Mouse (Mus musculus) liver, embryonic 12.5 days (tissue): ENCODE results near the gene Cramp1l. TPM values are rescaled to one million over a fixed set of nuclear protein-coding genes. Genes with fewer than 3 reads are reported as not detected.

Experiments used
- ATAC-seq: fragments of 200-750 bp; cut with Nextera tagmentation; 2 replicates; pipeline ENCODE4 v1.8.0; 2017; ENCODE audit warnings: moderate number of reproducible peaks, mild to moderate bottlenecking, moderate library complexity
- H3K27ac ChIP-seq: fragments of 300-500 bp; sonication (generic); 2 replicates; pipeline ENCODE4 v1.5.1; 2016; ENCODE audit warnings: mild to moderate bottlenecking
- H3K27me3 ChIP-seq: fragments of 300-500 bp; sonication (generic); replicated peaks from 2 replicates; pipeline ENCODE4 v1.6.1; 2016; ENCODE audit warnings: mild to moderate bottlenecking, moderate library complexity
- H3K36me3 ChIP-seq: fragments of 300-500 bp; sonication (generic); 2 replicates; pipeline ENCODE4 v1.6.1; 2016; ENCODE audit warnings: mild to moderate bottlenecking, moderate library complexity
- H3K4me1 ChIP-seq: fragments of 300-500 bp; sonication (generic); 2 replicates; pipeline ENCODE4 v1.6.1; 2016
- H3K4me2 ChIP-seq: fragments of 300-500 bp; sonication (generic); 2 replicates; pipeline ENCODE4 v1.6.1; 2016; ENCODE audit warnings: mild to moderate bottlenecking, moderate library complexity
- H3K4me3 ChIP-seq: fragments of 300-500 bp; sonication (generic); 2 replicates; pipeline ENCODE4 v1.5.1; 2016; ENCODE audit warnings: mild to moderate bottlenecking, moderate library complexity
- H3K9ac ChIP-seq: fragments of 300-500 bp; sonication (generic); 2 replicates; pipeline ENCODE4 v1.6.1; 2016; ENCODE audit warnings: mild to moderate bottlenecking, moderate library complexity
- H3K9me3 ChIP-seq: fragments of 300-500 bp; sonication (generic); replicated peaks from 2 replicates; pipeline ENCODE4 v1.6.1; 2016; ENCODE audit warnings: mild to moderate bottlenecking, moderate library complexity
- polyA plus RNA-seq: library from polyadenylated mRNA; unstranded; fragments of >200 nt; fragmentation: Nextera tagmentation; extraction: Ambion mirVana; gene quantifications from 2 replicates; pipeline ENCODE4 v1.2.1, GENCODE M21; 2016

Cramp1l gene
- polyA plus RNA-seq, 1 experiment from 2014 or later: 8.2 TPM

- H3K4me2 ChIP-seq: no peak overlapping the region
- H3K9ac ChIP-seq: no peak overlapping the region
- no peak overlapping the region for H3K4me3 ChIP-seq
- peaks cover 99% of the 10 kb centered on the region for H3K36me3 ChIP-seq
- ATAC-seq: no peak
- no peaks in the 10 kb centered on the region for H3K27me3 ChIP-seq
- no peaks in the 10 kb centered on the region for H3K9me3 ChIP-seq
- H3K27ac ChIP-seq: no peak overlapping the region
- H3K4me1 ChIP-seq: no peaks in the 10 kb centered on the region
These were observed 101.6 kb downstream of the Cramp1l start for GRCm38 (mm10) chr17:24913984-24914383.

Other genes starting within 250 kb of the Cramp1l start
- 1.5 TPM in 2 replicates for gene Meiob, start 211.5 kb downstream of the Cramp1l start, polyA plus RNA-seq
- gene Hagh, start 175.6 kb downstream of the Cramp1l start, polyA plus RNA-seq: 61.1 and 64.8 TPM in 2 replicates
- gene Fahd1, start 165.4 kb downstream of the Cramp1l start, polyA plus RNA-seq: 34.2 and 34.6 TPM in 2 replicates
- gene Igfals, start 149.8 kb downstream of the Cramp1l start, polyA plus RNA-seq: 5.3 and 5.4 TPM in 2 replicates
- 97.7 and 108 TPM in 2 replicates for gene Nubp2, start 129.4 kb downstream of the Cramp1l start, polyA plus RNA-seq
- 37.5 and 40.0 TPM in 2 replicates for gene Spsb3, start 129.1 kb downstream of the Cramp1l start, polyA plus RNA-seq
- 20.3 and 21.4 TPM in 2 replicates for gene Eme2, start 120.7 kb downstream of the Cramp1l start, polyA plus RNA-seq
- 101 and 106 TPM in 2 replicates for gene Mrps34, start 120.7 kb downstream of the Cramp1l start, polyA plus RNA-seq
- gene Nme3, start 119.3 kb downstream of the Cramp1l start, polyA plus RNA-seq: 67.9 and 68.8 TPM in 2 replicates
- gene Mapk8ip3, start 78.8 kb downstream of the Cramp1l start, polyA plus RNA-seq: 15.6 and 15.8 TPM in 2 replicates
- gene Jpt2, start 55.1 kb downstream of the Cramp1l start, polyA plus RNA-seq: 112 and 114 TPM in 2 replicates
- gene Ift140, start 297 bp upstream of the Cramp1l start, polyA plus RNA-seq: 78.9 and 79.3 TPM in 2 replicates
- 6.1 and 7.2 TPM in 2 replicates for gene Tmem204, start 67.8 kb upstream of the Cramp1l start, polyA plus RNA-seq
- 25.6 and 28.6 TPM in 2 replicates for gene Telo2, start 100.2 kb upstream of the Cramp1l start, polyA plus RNA-seq
- not detected in 2 replicates for gene Ptx4, start 105.0 kb upstream of the Cramp1l start, polyA plus RNA-seq
- 13.7 and 14.8 TPM in 2 replicates for gene Clcn7, start 117.6 kb upstream of the Cramp1l start, polyA plus RNA-seq
- gene Ccdc154, start 146.7 kb upstream of the Cramp1l start, polyA plus RNA-seq: not detected in 2 replicates
- gene Gm38655, start 159.7 kb upstream of the Cramp1l start, polyA plus RNA-seq: not detected in 2 replicates
- gene BC003965, start 168.8 kb upstream of the Cramp1l start, polyA plus RNA-seq: 28.8 and 32.1 TPM in 2 replicates
- 15.0 and 17.7 TPM in 2 replicates for gene Unkl, start 172.6 kb upstream of the Cramp1l start, polyA plus RNA-seq
- 22.2 and 24.4 TPM in 2 replicates for gene Gnptg, start 224.3 kb upstream of the Cramp1l start, polyA plus RNA-seq
- 32.6 and 33.3 TPM in 2 replicates for gene Tsr3, start 224.4 kb upstream of the Cramp1l start, polyA plus RNA-seq
- gene Baiap3, start 240.6 kb upstream of the Cramp1l start, polyA plus RNA-seq: 0.30 and 0.44 TPM in 2 replicates